Mouse (Mus musculus): ENCODE data around the gene Secisbp2. TPM values are rescaled to one million over a fixed set of nuclear protein-coding genes. Genes with fewer than 3 reads are reported as not detected.

The Secisbp2 gene
- polyA plus RNA-seq, 1 experiment from 2014 or later, result 35.3 TPM

GRCm38 (mm10) chr13:51646362-51647027, 5.0 kb upstream of the Secisbp2 start:
- no peak overlapping the region for H3K27ac ChIP-seq (ENCODE audit: low read depth, low read length)
- no peaks in the 10 kb centered on the region for H3K27me3 ChIP-seq (ENCODE audit: control insufficient read depth, insufficient read depth, low read length)
- no peak for ATAC-seq (ENCODE audit: low FRiP score)
- DNase-seq (ENCODE audit: low spot score), result no peak
- H3K4me2 ChIP-seq (replicated peaks; ENCODE audit: low read depth, low read length), result peak overlapping the region; percentile 63
- 0 out of 2 replicates have a peak, but pooled peaks cover 4% of the 10 kb centered on the region for H3K36me3 ChIP-seq (ENCODE audit: control insufficient read depth, insufficient read depth, low read length)
- WGBS, result 26% methylated on average over 3 of the region's 3 CpGs
- no peaks in the 10 kb centered on the region for H3K9me3 ChIP-seq (ENCODE audit: control insufficient read depth, low read length)
- peak overlapping the region; percentile 85 for H3K4me3 ChIP-seq (ENCODE audit: low read depth, low read length)
- peak overlapping the region; percentile 38; the same call in 1 of the 2 replicates for H3K9ac ChIP-seq (ENCODE audit: low read depth, low read length)
- H3K4me1 ChIP-seq (replicated peaks; ENCODE audit: control insufficient read depth, insufficient read depth, low read length), result peaks cover 2% of the 10 kb centered on the region; the same call in 1 of the 2 replicates

DNA sequence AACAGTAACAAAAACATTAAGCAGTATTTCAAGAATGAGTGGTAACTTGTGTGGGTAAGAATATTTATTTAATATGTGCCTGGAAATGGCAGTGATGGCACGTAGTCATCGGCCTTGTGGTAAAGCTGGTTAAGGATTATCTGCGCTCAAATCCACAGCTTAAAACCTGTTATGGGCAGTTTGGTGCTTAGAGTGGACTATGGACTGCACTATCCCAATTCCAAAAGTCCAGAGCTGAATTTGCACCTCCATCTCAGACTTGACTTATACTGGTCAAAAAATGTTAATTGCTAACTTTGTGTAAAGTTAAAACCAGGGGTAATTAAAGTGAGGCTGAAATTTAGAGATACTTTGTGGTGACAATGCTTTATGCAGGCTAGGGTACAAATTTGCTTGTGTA, 3.7 kb upstream of the Secisbp2 start:
- 97% methylated on average over 3 of the region's 3 CpGs for WGBS
- H3K4me3 ChIP-seq (ENCODE audit: low read depth, low read length), result peak overlapping the region; percentile 10; the same call in 1 of the 2 replicates
- 0 out of 2 replicates have a peak overlapping the region, but pooled peaks have one; percentile 5 for H3K4me2 ChIP-seq (replicated peaks; ENCODE audit: low read depth, low read length)

GRCm38 (mm10) chr13:51648237-51648636, 3.3 kb upstream of the Secisbp2 start:
- no peaks in the 10 kb centered on the region for H3K27me3 ChIP-seq (ENCODE audit: control insufficient read depth, insufficient read depth, low read length)
- DNase-seq (ENCODE audit: low spot score), result no peak
- H3K4me2 ChIP-seq (replicated peaks; ENCODE audit: low read depth, low read length), result no peak overlapping the region
- no peak overlapping the region for H3K4me3 ChIP-seq (ENCODE audit: low read depth, low read length)
- H3K9ac ChIP-seq (ENCODE audit: low read depth, low read length), result no peak overlapping the region
- 89% methylated on average over 4 of the region's 4 CpGs for WGBS
- H3K27ac ChIP-seq (ENCODE audit: low read depth, low read length), result no peak overlapping the region
- H3K4me1 ChIP-seq (replicated peaks; ENCODE audit: control insufficient read depth, insufficient read depth, low read length), result peaks cover 2% of the 10 kb centered on the region; the same call in 1 of the 2 replicates
- ATAC-seq (ENCODE audit: low FRiP score), result no peak
- 0 out of 2 replicates have a peak, but pooled peaks cover 4% of the 10 kb centered on the region for H3K36me3 ChIP-seq (ENCODE audit: control insufficient read depth, insufficient read depth, low read length)
- no peaks in the 10 kb centered on the region for H3K9me3 ChIP-seq (ENCODE audit: control insufficient read depth, low read length)

More for the DNA sequence above, 3.7 kb upstream of the Secisbp2 start:
- Histone ChIP-seq H3K36me3 (ENCODE audit: control insufficient read depth, insufficient read depth, low read length) (0 out of 2 replicates have a peak, but pooled peaks cover 4% of the 10 kb centered on the region), H3K9ac (ENCODE audit: low read depth, low read length) (no peak overlapping the region), H3K27me3 (ENCODE audit: control insufficient read depth, insufficient read depth, low read length) (no peaks in the 10 kb centered on the region), H3K27ac (ENCODE audit: low read depth, low read length) (no peak overlapping the region), H3K4me1 (replicated peaks; ENCODE audit: control insufficient read depth, insufficient read depth, low read length) (peaks cover 2% of the 10 kb centered on the region; the same call in 1 of the 2 replicates), H3K9me3 (ENCODE audit: control insufficient read depth, low read length) (no peaks in the 10 kb centered on the region)
- ATAC-seq (ENCODE audit: low FRiP score) (no peak), DNase-seq (ENCODE audit: low spot score) (no peak)

DNA sequence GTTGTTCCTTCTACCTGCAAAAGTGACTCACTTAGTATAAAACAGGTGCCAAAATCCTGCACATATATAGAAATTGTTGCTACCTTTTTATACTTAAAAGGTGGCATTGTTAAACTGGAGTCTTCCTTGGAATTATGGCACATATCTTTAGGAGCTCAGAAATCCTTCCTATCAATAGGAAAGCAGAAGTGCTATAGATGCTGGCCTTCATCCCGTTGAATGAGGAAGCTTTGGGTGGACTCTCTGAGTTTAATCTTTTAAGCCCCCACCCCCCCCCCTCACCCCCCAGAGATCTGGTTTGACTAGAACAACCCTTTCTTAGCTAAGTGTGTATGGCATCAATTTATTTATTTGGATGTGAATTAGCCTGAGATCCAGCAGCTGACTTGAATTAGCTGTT, 1.8 kb upstream of the Secisbp2 start:
- Histone ChIP-seq H3K36me3 (ENCODE audit: control insufficient read depth, insufficient read depth, low read length) (0 out of 2 replicates have a peak, but pooled peaks cover 4% of the 10 kb centered on the region), H3K9ac (ENCODE audit: low read depth, low read length) (no peak overlapping the region), H3K4me3 (ENCODE audit: low read depth, low read length) (no peak overlapping the region), H3K27ac (ENCODE audit: low read depth, low read length) (no peak overlapping the region), H3K4me1 (replicated peaks; ENCODE audit: control insufficient read depth, insufficient read depth, low read length) (peaks cover 2% of the 10 kb centered on the region; the same call in 1 of the 2 replicates), H3K4me2 (replicated peaks; ENCODE audit: low read depth, low read length) (no peak overlapping the region), H3K27me3 (ENCODE audit: control insufficient read depth, insufficient read depth, low read length) (no peaks in the 10 kb centered on the region), H3K9me3 (ENCODE audit: control insufficient read depth, low read length) (no peaks in the 10 kb centered on the region)
- DNase-seq (ENCODE audit: low spot score), result no peak
- 69% methylated on average over 1 of the region's 1 CpGs for WGBS
- ATAC-seq (ENCODE audit: low FRiP score), result no peak

- Histone ChIP-seq H3K4me3 (ENCODE audit: low read depth, low read length) (no peak overlapping the region), H3K27me3 (ENCODE audit: control insufficient read depth, insufficient read depth, low read length) (no peaks in the 10 kb centered on the region), H3K4me1 (replicated peaks; ENCODE audit: control insufficient read depth, insufficient read depth, low read length) (0 out of 2 replicates have a peak, but pooled peaks cover 2% of the 10 kb centered on the region), H3K36me3 (ENCODE audit: control insufficient read depth, insufficient read depth, low read length) (peaks cover 7% of the 10 kb centered on the region), H3K9me3 (ENCODE audit: control insufficient read depth, low read length) (no peaks in the 10 kb centered on the region), H3K9ac (ENCODE audit: low read depth, low read length) (no peak overlapping the region), H3K27ac (ENCODE audit: low read depth, low read length) (no peak overlapping the region), H3K4me2 (replicated peaks; ENCODE audit: low read depth, low read length) (no peak overlapping the region)
- 99% methylated on average over 6 of the region's 6 CpGs for WGBS
- no peak for DNase-seq (ENCODE audit: low spot score)
- no peak for ATAC-seq (ENCODE audit: low FRiP score)
Observed at GRCm38 (mm10) chr13:51653159-51653558, 1.7 kb downstream of the Secisbp2 start.

GRCm38 (mm10) chr13:51653961-51654360, 2.5 kb downstream of the Secisbp2 start:
- ATAC-seq (ENCODE audit: low FRiP score) (no peak), DNase-seq (ENCODE audit: low spot score) (no peak)
- Histone ChIP-seq H3K4me3 (ENCODE audit: low read depth, low read length) (no peak overlapping the region), H3K9me3 (ENCODE audit: control insufficient read depth, low read length) (no peaks in the 10 kb centered on the region), H3K4me2 (replicated peaks; ENCODE audit: low read depth, low read length) (no peak overlapping the region), H3K36me3 (ENCODE audit: control insufficient read depth, insufficient read depth, low read length) (peaks cover 10% of the 10 kb centered on the region), H3K27ac (ENCODE audit: low read depth, low read length) (no peak overlapping the region), H3K9ac (ENCODE audit: low read depth, low read length) (no peak overlapping the region), H3K27me3 (ENCODE audit: control insufficient read depth, insufficient read depth, low read length) (no peaks in the 10 kb centered on the region), H3K4me1 (replicated peaks; ENCODE audit: control insufficient read depth, insufficient read depth, low read length) (0 out of 2 replicates have a peak, but pooled peaks cover 2% of the 10 kb centered on the region)
- 91% methylated on average over 9 of the region's 9 CpGs for whole genome bisulfite sequencing

GRCm38 (mm10) chr13:51656516-51657235, 5.2 kb downstream of the Secisbp2 start:
- no peak overlapping the region for H3K27ac ChIP-seq (ENCODE audit: low read depth, low read length)
- H3K9me3 ChIP-seq (ENCODE audit: control insufficient read depth, low read length), result no peaks in the 10 kb centered on the region
- DNase-seq (ENCODE audit: low spot score) (no peak), ATAC-seq (ENCODE audit: low FRiP score) (no peak)
- no peak overlapping the region for H3K4me3 ChIP-seq (ENCODE audit: low read depth, low read length)
- no peak overlapping the region for H3K9ac ChIP-seq (ENCODE audit: low read depth, low read length)
- H3K4me2 ChIP-seq (replicated peaks; ENCODE audit: low read depth, low read length), result no peak overlapping the region
- 96% methylated on average over 13 of the region's 13 CpGs for WGBS
- H3K36me3 ChIP-seq (ENCODE audit: control insufficient read depth, insufficient read depth, low read length), result peaks cover 11% of the 10 kb centered on the region
- H3K4me1 ChIP-seq (replicated peaks; ENCODE audit: control insufficient read depth, insufficient read depth, low read length), result no peaks in the 10 kb centered on the region
- no peaks in the 10 kb centered on the region for H3K27me3 ChIP-seq (ENCODE audit: control insufficient read depth, insufficient read depth, low read length)

- no peak for DNase-seq (ENCODE audit: low spot score)
- no peak overlapping the region for H3K9ac ChIP-seq (ENCODE audit: low read depth, low read length)
- 83% methylated on average over 3 of the region's 3 CpGs for WGBS
- H3K27me3 ChIP-seq (ENCODE audit: control insufficient read depth, insufficient read depth, low read length), result no peaks in the 10 kb centered on the region
- no peak overlapping the region for H3K4me3 ChIP-seq (ENCODE audit: low read depth, low read length)
- no peaks in the 10 kb centered on the region for H3K4me1 ChIP-seq (replicated peaks; ENCODE audit: control insufficient read depth, insufficient read depth, low read length)
- no peak overlapping the region for H3K4me2 ChIP-seq (replicated peaks; ENCODE audit: low read depth, low read length)
- H3K27ac ChIP-seq (ENCODE audit: low read depth, low read length), result no peak overlapping the region
- ATAC-seq (ENCODE audit: low FRiP score), result no peak
- H3K9me3 ChIP-seq (ENCODE audit: control insufficient read depth, low read length), result no peaks in the 10 kb centered on the region
- H3K36me3 ChIP-seq (ENCODE audit: control insufficient read depth, insufficient read depth, low read length), result peaks cover 11% of the 10 kb centered on the region
Observed at GRCm38 (mm10) chr13:51658094-51658493, 6.6 kb downstream of the Secisbp2 start.
